Mouse (Mus musculus): ENCODE measurements around the gene Epha7.

Gene Epha7

DNA sequence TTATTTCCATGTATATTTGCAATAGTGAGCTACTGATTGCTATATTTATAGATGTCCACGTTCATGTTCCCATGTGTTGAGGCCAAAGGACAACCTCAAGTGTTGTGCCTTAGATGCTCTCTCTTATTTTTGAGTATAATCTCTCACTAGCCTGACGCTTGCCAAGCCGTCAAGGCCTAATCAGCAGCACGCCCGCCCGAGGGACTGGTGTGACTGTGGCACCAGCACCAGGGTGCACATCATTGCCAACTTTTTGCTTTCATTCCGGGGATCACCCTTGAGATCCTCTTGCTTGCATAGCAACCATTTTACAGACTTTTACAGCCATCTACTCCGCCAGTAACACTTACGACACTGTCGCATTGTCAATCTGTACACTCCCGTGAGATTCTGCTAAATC is 86.9 kb downstream of the Epha7 start:
- DNase-seq (ENCODE audit: low read depth, low spot score), result no peak

DNA sequence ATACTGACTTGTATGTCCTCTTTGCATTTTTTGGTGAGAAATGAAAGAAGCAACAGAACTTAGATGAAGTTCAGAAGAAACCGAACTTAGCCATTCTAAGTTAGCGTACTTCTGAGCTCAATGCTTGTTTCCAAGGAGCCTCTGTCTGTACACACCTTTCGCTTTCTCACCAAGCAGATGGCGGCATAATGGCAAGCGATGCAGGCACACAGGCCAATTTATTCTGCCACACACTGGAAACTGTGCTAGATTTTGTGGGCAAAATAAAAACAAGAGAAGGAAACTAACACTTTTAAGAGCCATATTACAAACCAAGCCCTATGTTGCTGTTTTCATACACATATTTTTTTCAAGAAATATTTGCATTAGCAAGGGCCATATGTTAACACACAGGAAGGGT is 88.6 kb downstream of the Epha7 start:
- DNase-seq (ENCODE audit: low read depth, low spot score), result no peak

DNA sequence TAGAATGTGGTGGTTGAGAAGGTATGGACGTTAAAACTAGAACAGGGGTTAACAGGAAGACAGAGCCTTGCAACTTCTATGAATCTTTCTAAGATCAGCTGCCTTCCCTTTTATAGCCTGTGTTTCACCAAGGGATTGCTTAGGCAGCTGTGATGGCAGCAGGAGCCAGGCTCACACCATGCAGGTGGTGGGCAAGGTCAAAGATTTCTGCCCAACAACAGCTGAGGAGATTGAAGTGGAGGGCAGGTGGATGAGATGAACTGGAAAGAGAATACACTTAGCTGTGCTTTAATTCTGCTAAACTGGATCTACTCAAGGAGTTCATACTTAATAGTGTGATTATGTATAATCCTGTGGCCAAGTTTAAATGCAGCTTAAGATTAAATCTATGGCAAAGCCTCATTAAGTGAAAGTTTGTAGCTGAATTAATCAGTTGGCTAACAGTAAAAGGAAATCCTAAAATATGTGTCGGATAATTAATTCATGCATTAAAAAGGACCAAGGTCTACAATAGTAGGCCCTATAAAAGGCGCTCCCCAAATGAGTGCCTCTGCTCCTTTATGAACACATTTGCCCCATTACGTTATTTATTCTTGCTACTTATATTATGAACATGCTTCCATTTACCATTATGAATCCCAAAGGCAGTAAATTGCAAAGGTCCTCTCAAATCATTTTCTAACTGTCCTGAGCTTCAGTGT is 89.2 kb downstream of the Epha7 start:
- DNase-seq (ENCODE audit: low read depth, low spot score), result peak; percentile 6

DNA sequence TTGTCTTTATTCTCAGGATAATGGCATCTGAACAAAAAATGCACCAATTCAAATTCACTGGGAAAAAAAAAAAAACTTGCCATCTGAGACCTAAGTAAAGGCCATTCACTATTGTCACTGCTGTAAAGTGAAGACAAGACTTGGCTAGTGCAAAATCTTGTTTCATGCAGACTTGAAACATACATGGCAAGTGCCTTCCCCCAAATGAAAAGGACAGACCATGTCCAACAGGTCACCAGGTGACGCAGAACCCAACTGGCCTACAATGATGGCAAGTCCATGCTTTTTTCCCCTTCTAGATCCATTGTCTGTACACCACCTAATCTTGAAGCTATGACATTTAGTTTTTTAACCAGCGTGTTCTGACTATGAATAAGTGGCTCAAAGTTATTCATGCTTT is 94.1 kb downstream of the Epha7 start:
- no peak for DNase-seq (ENCODE audit: low read depth, low spot score)

DNA sequence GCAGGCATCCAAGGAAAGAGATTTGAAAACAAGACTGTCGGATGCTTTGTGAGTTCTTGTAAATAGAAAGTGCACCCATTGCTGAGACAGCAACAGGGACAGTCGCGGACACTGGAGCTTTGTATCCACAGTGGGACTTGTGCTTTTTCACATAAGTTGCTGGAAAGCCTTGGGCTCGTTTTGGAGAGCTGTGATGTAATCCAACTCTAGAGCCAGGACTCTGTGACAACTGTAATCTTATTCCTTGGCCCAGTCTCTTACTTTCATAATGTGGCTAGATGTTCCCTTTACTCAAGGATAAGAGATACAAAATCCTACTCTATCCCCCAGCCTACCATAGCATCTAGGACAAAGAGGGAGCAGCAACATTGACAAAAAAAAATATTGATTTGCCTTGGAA is 97.2 kb downstream of the Epha7 start:
- no peak for DNase-seq (ENCODE audit: low read depth, low spot score)

DNA sequence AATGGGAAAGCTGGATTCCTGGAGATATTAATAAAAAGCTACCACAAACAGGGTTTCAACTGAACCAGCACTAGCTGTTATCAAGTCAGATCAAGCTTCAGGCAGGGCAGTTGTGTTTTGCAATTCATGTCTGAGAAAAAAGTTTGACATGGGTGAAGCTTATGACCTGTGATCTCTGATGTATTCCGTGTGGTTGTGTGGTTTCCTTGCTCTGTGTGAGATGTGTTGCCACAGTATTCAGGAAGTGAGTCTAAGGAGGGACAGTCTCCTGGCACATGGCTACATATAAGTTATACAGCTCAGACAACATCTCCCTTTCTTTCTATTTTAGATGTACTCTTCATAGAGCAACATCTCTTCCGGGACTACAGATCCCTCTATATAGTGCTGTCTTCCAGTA is 99.1 kb downstream of the Epha7 start:
- DNase-seq (ENCODE audit: low read depth, low spot score), result no peak

DNA sequence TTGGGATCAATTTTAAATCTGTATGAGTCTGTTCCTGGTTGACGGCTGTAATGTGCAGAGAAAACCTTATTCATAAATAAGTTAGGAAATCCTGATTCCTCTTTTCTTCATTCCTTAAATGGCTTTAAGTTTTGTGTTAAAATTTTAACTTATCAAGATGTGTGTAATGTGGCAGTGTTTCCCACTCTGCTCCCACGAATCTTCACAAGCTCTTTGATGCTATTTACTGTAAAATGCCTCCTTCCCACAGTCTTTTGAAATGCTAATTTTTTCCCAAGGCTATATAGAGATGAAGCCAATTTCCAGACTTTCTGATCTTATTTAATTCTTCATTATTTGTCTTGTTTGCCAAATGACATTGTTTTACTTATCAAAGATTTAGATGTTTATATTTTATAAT is 100.7 kb downstream of the Epha7 start:
- DNase-seq (ENCODE audit: low read depth, low spot score), result no peak

DNA sequence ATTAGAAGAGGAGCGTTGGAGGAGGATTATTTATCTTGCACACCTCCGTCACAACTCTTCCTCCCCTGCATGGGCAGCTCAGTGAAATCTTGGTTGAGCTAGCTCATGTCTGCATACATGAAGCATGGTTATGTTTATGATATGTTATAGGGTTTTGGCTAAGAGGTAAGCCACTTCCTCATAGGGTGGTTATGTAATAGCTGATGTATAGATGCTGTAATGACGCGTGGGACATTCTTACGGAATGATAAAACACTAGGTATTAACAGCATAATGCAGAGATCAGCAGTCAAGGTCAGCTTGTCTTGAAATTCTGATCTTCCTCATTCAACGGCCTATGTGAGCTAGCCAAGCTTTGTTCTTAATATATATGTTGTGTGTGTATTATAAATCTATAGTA is 107.7 kb downstream of the Epha7 start:
- DNase-seq (ENCODE audit: low read depth, low spot score), result no peak

DNA sequence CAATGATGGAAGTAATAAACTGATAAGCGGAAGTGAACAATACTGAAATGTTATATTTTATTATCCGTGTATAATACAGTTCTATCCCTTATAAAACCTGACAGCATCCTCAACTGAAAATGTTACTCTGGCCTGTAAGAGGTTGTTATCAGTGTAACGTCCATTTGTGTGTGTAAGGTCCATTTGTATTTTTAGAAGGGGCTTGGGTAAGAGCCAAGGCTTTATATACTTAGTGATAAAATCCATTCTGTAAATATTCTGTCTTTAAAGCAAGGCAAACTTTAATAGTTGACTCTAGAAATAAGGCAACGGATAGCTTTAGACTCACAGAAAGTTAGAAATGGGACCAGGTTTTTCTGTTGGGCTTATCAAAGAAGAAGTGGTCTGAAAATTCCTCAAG is 113.1 kb downstream of the Epha7 start:
- DNase-seq (ENCODE audit: low read depth, low spot score), result no peak

DNA sequence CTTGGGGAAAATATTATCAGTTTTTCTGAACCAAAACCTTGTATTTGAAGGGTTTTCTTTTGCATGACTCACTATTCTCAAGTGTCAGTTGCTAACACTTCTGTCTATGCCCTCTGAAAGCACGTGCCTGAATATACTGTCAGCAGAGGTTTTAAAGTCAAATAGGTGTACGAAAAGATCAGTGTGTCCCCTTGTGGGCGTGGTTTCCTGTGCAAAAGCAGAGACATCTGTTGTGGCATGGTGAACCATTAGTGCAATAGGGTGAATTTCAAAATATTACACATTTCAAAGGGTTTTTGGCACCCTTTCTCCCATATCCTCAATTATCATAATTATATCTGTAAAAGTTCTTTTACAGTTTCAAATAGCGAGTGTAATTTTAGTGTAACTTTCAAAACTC is 120.5 kb downstream of the Epha7 start:
- no peak for DNase-seq (ENCODE audit: low read depth, low spot score)

DNA sequence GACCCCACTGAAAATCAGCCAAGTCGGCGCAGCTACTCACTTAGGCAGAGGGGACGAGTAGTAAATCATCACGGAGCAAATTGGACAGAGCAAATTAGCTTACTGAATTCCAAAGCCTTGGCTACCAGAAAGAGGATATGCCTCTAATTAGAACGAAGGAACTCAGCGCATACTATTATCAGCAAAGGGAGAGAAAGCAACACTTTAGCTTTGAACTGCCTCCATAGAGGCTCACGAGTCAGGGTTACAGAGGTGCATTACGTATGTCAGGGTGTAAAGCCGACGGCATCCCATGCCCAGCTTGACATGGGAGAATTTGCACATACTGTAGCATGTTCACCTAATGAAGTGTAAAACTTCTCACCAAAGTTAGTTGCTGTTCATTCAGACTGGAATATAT is 121.9 kb downstream of the Epha7 start:
- DNase-seq (ENCODE audit: low read depth, low spot score), result no peak

DNA sequence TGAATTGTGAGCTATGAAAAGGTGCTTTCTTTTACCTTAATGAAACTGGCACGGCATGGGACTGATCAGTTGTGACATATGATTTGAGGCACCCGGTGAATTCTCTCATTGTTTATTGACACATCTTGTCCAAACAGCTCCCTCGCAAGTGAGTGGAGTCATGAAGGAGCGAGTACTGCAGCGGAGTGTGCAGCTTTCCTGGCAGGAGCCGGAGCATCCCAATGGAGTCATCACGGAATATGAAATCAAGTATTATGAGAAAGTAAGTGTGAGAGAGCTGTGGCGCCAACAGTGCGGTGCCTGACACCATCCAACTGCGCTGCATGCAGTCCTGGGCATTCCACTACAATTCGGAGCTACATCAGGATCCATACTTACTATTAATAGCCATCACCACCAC is 122.6 kb downstream of the Epha7 start:
- DNase-seq (ENCODE audit: low read depth, low spot score), result no peak

DNA sequence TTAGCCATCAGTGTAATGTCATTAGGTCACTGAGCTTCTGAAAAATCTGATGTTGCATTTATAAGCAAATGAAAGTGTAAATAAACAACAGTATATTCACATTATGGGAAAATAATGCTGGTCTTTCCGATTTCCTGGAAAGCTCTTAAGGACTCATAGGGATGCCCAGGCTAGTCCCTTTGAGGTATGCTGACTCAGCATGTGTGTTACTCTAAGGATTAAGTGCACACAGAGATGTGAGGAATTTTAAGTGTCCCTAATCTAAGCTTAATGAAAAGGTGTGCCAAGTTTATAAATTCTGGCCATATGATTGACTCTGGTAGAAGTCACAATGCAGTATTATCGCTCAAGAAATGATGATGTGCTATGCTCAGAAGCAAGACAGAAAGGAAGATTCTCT is 127.8 kb downstream of the Epha7 start:
- no peak for DNase-seq (ENCODE audit: low read depth, low spot score)

DNA sequence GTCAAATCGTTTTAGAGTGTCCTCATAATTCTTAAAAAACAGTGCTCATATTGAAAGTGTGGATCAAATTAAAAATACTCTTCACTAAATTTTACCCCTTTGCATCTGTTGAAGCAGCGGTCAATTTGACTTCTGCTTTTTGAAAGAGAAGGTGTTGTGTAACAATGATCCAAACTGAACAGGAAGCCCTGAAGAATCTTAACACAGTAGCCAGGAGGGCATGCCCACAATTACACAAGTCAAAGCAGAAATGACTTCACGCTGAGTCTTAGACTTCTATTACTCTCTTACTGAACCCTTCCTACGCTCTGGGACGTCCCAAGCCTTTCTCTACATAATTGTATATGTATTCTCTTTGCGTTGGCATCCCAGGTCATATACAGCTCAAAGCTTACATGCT is 131.3 kb downstream of the Epha7 start:
- DNase-seq (ENCODE audit: low read depth, low spot score), result no peak

DNA sequence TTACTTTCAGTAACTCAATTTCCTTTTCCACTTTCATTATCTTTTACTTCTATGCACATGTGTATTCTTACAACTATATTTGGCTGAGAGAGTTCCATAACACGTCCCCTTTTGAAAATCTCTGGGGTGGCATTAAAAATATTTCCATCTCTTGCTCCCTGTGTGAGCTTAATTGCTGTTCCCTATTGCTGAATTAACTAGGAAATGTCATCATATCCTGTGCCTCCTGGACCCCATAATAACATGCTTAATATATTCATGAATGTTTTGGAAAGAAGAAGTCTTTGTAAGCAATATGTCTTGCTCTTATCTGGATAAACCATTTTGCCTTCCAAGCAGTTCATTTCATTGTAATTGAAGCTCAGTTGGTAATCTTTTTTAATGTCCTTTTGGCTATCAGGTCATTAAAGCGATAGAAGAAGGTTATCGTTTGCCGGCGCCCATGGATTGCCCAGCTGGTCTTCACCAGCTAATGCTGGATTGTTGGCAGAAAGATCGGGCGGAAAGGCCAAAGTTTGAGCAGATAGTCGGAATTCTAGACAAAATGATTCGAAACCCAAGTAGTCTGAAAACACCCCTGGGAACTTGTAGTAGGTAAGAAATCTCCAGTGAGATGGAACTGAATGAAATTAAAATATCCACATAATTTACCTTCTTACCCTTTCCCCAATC is 148.1 kb downstream of the Epha7 start:
- no peak for DNase-seq (ENCODE audit: low read depth, low spot score)

DNA sequence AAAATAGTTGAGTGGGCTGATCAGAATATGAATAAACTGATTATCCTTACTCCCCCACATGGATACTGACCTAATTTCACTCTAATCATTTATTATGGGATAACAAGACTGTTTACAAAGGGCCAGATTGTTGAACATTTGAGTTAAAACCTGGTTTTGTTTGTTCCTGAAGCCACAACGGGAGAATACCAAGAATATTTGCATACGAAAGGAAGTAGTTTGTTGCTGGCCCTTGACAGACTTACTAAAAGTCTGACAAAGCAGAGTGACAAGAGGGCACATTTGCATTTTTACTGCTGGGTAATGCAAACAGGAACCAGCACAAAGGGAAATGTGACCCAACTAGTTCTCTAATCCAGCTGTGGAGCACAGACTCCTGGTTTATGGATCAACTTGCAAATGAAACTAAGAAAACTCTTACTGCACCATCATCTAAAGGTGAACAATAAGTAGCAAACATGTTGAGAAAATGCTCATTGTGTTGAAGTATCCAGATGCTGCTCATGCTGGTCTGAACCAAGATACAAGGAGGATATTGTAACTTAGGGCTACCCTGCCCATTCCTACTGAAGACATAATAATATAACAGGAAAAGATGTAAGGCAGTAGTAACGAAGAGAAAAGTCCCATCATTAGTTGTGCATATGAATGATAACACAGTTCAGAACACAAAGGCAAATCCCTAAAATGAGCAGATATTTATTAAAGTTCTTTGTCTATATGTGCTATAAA is 154.8 kb downstream of the Epha7 start:
- DNase-seq (ENCODE audit: low read depth, low spot score), result no peak

DNA sequence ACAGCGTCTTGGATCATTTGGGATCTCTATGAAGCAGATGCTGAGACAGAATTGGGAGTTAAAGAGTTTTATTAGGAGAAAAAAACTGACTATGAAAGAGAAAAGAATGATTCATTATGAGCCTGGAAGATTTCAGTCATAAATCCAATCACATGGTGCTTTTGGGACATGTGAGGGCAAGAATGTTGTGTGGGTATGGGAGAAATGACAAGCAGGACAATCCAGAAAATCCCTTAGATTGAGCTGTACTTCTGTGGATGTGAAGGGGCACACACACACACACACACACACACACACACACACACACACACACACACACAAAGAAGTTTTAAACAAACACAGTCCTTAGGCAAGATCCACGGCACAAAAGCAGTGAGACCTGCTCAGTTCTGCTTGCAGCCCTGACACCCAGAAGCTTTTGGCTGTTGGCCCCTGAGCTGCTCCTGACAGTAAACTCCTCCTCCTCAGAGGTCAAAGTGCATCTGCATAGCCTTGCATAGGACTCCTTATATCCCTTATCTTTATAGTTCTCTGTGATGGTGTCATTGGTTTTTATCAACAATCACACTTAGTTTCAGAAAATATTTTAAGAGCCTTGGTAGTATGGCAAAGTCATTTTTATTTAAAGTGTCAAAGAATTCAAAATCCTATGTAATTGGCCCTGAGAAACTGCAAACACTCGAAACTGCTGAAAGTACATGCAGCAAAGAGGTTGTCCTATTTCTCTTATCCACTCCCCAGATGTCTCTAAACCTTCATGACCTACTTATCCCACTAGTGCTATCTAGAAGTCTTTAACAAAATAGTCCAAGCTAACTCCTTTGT is 185.7 kb downstream of the Epha7 start:
- DNase-seq (ENCODE audit: low read depth, low spot score), result no peak

DNA sequence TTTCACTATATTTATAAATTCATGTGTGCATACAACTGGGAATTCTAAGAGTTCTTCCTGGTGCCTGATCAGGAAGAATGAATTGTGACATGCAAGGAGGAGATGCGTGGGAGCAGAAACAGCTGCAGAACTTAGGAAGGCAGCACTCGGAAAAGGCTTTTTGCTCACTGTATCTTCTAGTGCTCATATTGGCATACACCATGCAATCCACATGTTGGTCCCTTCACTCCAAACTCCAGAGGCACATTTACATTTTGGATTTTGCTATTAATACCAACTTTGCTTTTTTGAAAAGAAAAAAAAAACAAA is 186.3 kb downstream of the Epha7 start:
- no peak for DNase-seq (ENCODE audit: low read depth, low spot score)

DNA sequence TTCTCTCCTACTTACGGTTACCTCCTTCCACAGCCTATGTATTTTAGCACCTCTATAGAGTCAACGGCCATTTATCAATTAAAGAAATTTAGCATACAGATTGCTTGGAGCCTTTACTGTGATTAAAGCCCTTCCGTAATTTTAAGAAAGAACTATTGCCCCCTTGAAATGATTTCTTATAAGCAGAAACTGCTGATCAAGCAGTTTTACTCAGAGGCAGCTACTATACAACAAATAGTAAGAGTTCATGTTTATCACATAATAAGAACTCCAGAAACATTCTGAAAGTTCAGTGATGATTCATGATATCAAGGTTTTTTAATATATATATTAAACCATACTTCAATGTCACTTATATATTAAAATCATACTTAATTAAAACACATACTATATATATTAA is 197.4 kb downstream of the Epha7 start:
- no peak for DNase-seq (ENCODE audit: low read depth, low spot score)
